Mouse (Mus musculus): ENCODE measurements around the gene Mamstr.
A peak's percentile ranks its signal among the peaks of the same experiment; 100 is the strongest.

Mamstr gene

GRCm38 (mm10) chr7:45628364-45629294, 11.1 kb upstream of the Mamstr start:
- peak; percentile 76 to 80 for DNase-seq (ENCODE audit: low spot score in 2 of 2)

- no peak for DNase-seq (ENCODE audit: low spot score in 2 of 2)
These were observed 9.5 kb upstream of the Mamstr start for GRCm38 (mm10) chr7:45630064-45630907.

- DNase-seq (ENCODE audit: low spot score in 2 of 2), result peak; percentile 37 to 40
These were observed 7.3 kb upstream of the Mamstr start for GRCm38 (mm10) chr7:45632499-45632898.

- no peak for DNase-seq (ENCODE audit: low spot score in 2 of 2)
These were observed 4.7 kb upstream of the Mamstr start for GRCm38 (mm10) chr7:45634946-45635681.

GRCm38 (mm10) chr7:45635711-45636688, 3.8 kb upstream of the Mamstr start:
- DNase-seq (ENCODE audit: low spot score in 2 of 2), result no peak

GRCm38 (mm10) chr7:45637710-45638109, 2.1 kb upstream of the Mamstr start:
- no peak for DNase-seq (ENCODE audit: low spot score in 2 of 2)

- DNase-seq (ENCODE audit: low spot score in 2 of 2), result peak; percentile 92 to 98
These were observed 965 bp upstream of the Mamstr start for GRCm38 (mm10) chr7:45638623-45639401.

GRCm38 (mm10) chr7:45640191-45640957, 597 bp downstream of the Mamstr start:
- no peak for DNase-seq (ENCODE audit: low spot score in 2 of 2)

- no peak for DNase-seq (ENCODE audit: low spot score in 2 of 2)
These were observed 1.7 kb downstream of the Mamstr start for GRCm38 (mm10) chr7:45641391-45642040.

GRCm38 (mm10) chr7:45642083-45642482, 2.3 kb downstream of the Mamstr start:
- no peak for DNase-seq (ENCODE audit: low spot score in 2 of 2)

GRCm38 (mm10) chr7:45642503-45643255, 2.9 kb downstream of the Mamstr start:
- DNase-seq (ENCODE audit: low spot score in 2 of 2), result no peak

GRCm38 (mm10) chr7:45643441-45644178, 3.8 kb downstream of the Mamstr start:
- peak; percentile 91 to 93 for DNase-seq (ENCODE audit: low spot score in 2 of 2)

- DNase-seq (ENCODE audit: low spot score in 2 of 2), result peak; percentile 75 to 77
These were observed 4.4 kb downstream of the Mamstr start for GRCm38 (mm10) chr7:45644183-45644582.

- no peak for DNase-seq (ENCODE audit: low spot score in 2 of 2)
These were observed 5.3 kb downstream of the Mamstr start for GRCm38 (mm10) chr7:45644872-45645590.

- DNase-seq (ENCODE audit: low spot score in 2 of 2), result no peak
These were observed 5.8 kb downstream of the Mamstr start for GRCm38 (mm10) chr7:45645591-45645971.

- DNase-seq (ENCODE audit: low spot score in 2 of 2), result no peak
These were observed 6.9 kb downstream of the Mamstr start for GRCm38 (mm10) chr7:45646671-45647070.

Data from frontal cortex, postnatal 36 days (tissue).